16 mouse cellular contexts compared by ENCODE assay signal in the genomic region with DNA sequence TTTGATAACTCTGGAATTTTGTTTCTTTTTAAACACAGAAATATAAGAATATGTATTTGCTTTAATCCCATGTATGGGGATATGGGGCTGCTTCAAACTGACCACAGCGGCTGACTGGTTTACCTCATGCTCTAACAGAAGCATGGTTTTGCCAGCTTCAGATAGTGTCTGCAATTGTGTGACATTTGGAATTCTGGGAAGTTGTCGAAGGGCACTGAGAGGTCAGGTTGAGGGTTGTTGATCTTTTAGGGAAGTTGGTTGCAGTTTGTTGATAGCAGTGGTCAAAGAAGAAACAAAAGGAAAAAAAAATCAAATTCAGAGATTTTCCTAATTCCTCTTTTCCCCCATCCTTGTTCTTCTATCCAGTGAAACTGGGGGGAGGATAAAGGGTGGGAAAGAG.
"Had no signal": no experiment of that assay in that cellular context is flagged by ENCODE, and none has a peak within 500 bp of the region (broad histone marks: within the 10 kb centered on the region; RNA-seq: fewer than 3 reads in every experiment).

No protein-coding gene starts in this region.

- H3K4me3 ChIP-seq: neural tube, embryonic 13.5 days; neural tube, embryonic 15.5 days; stomach, embryonic 15.5 days had no signal

- H3K27ac ChIP-seq: neural tube, embryonic 13.5 days; neural tube, embryonic 15.5 days; stomach, embryonic 15.5 days; stomach, postnatal 0 days had no signal

- DNase-seq: retina, postnatal 1 day; right cerebral cortex, adult 18-20 months; right cerebral cortex, postnatal 14 days; right cerebral cortex, postnatal 25 days; right cerebral cortex, postnatal 4 days; spleen, adult 18-20 months; thymus, adult 18-20 months; thymus, adult 2 months; thymus, postnatal 14 days; thymus, postnatal 25 days; thymus, postnatal 36 days; thymus, postnatal 4 days had no signal

- H3K9me3 ChIP-seq: neural tube, embryonic 13.5 days; neural tube, embryonic 15.5 days; stomach, embryonic 15.5 days had no signal

- H3K27me3 ChIP-seq: neural tube, embryonic 13.5 days; neural tube, embryonic 15.5 days; stomach, embryonic 15.5 days had no signal

- H3K4me2 ChIP-seq: neural tube, embryonic 13.5 days; neural tube, embryonic 15.5 days; stomach, embryonic 15.5 days had no signal

- H3K9ac ChIP-seq: neural tube, embryonic 13.5 days; neural tube, embryonic 15.5 days; stomach, embryonic 15.5 days had no signal

- H3K36me3 ChIP-seq: neural tube, embryonic 13.5 days; neural tube, embryonic 15.5 days; stomach, embryonic 15.5 days had no signal
